23 mouse cellular contexts compared by ENCODE assay signal in the genomic region with DNA sequence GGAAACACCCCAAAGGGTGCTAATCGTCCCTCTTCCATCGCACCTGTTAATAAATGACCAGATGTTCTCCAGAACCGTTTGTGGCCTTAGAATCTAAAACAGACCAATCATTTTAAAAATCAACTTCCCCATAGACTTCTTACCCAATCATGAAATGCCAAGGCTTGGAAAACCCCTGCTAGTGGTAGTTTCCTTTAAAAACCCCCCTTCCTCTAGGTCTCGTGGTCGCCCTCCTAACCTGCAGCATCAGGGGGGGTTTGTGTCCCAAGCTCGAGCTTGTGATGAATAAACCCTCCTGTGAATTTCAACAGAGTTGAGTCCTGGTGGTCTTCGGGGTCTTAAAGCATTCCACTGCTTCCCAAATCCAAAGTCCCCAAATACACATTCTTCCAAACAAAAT. TPM values are rescaled to one million over a fixed set of nuclear protein-coding genes. Genes with fewer than 3 reads are reported as not detected.
"Had no signal": no experiment of that assay in that cellular context is flagged by ENCODE, and none has a peak within 500 bp of the region (broad histone marks: within the 10 kb centered on the region; RNA-seq: fewer than 3 reads in every experiment).

No protein-coding gene starts in this region.

- H3K27me3 ChIP-seq: liver, embryonic 15.5 days; lung, embryonic 15.5 days; megakaryocyte, embryonic 14.5 days; midbrain, embryonic 13.5 days; neural tube, embryonic 13.5 days had no signal

- H3K4me3 ChIP-seq: left cerebral cortex, adult 2 months; liver, embryonic 15.5 days; lung, embryonic 15.5 days; megakaryocyte, embryonic 14.5 days; midbrain, embryonic 10.5 days; midbrain, embryonic 13.5 days; myocyte; neural tube, embryonic 13.5 days had no signal

- H3K4me1 ChIP-seq: liver, embryonic 15.5 days; lung, embryonic 15.5 days; megakaryocyte, embryonic 14.5 days; midbrain, embryonic 10.5 days; midbrain, embryonic 13.5 days; neural tube, embryonic 13.5 days had no signal

- DNase-seq: kidney, adult 9 months; kidney, postnatal 14 days; layer of hippocampus, postnatal 36 days; lung, adult 18-20 months; lung, postnatal 10 days; lung, postnatal 36 days; retina, postnatal 1 day; right cerebral cortex, postnatal 25 days; spleen, adult 18-20 months; thymus, adult 18-20 months; thymus, postnatal 36 days had no signal

- H3K27ac ChIP-seq: left cerebral cortex, adult 2 months; liver, embryonic 15.5 days; lung, embryonic 15.5 days; midbrain, embryonic 10.5 days; midbrain, embryonic 13.5 days; neural tube, embryonic 13.5 days had no signal

- ATAC-seq: midbrain, embryonic 13.5 days; midbrain, embryonic 16.5 days had no signal

- H3K9me3 ChIP-seq: liver, embryonic 15.5 days; lung, embryonic 15.5 days; midbrain, embryonic 13.5 days; neural tube, embryonic 13.5 days had no signal

- H3K36me3 ChIP-seq: liver, embryonic 15.5 days; lung, embryonic 15.5 days; midbrain, embryonic 10.5 days; midbrain, embryonic 13.5 days; neural tube, embryonic 13.5 days had no signal

- H3K9ac ChIP-seq: liver, embryonic 15.5 days; lung, embryonic 15.5 days; midbrain, embryonic 13.5 days; neural tube, embryonic 13.5 days had no signal

- H3K4me2 ChIP-seq: liver, embryonic 11.5 days; liver, embryonic 15.5 days; lung, embryonic 15.5 days; midbrain, embryonic 13.5 days; neural tube, embryonic 13.5 days had no signal

RNA-seq across cellular contexts. Expression of gene Adipoq, which starts 41.6 kb away (rescaled TPM):
- polyA plus RNA-seq: limb, embryonic 11.5 days; liver, embryonic 11.5 days; liver, embryonic 15.5 days; midbrain, embryonic 10.5 days; midbrain, embryonic 16.5 days; myocyte; neural tube, embryonic 13.5 days; stomach, embryonic 16.5 days had no signal
